Mouse (Mus musculus): Measurements from ENCODE around the gene Sh2b1.

The Sh2b1 gene

DNA sequence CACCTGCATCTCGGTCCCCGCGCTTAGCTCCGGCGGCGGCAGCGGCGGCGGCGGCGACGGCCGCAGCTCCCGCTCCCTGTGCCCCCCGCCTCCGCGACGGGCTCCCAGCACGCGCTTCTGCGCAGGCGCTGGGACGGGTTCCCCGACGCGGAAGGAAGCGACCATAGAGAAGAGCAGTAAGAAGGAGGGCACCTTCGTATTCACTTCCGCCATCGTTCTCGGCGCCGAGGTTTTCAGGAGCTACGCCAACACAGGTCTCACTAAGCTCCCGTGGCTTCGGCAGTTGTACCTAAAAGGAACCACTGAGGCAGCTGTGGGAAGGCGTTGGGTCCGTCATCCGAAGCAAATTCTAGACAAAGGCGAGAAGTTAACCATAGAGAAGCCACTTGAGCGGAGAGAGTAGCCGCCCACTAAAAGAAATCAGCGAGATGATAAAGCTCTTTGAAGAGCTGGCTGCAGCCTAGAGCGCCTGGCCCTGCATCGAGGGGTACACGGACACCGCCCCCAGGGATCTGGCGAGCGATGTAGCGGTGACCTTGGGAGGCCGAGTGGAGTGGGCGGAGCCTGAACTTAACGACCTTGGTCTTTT is at the start of gene Sh2b1:
Gene Sh2b1 (minus strand): TSS at position 432 of the 589 bp plus-strand sequence.
- under 1% methylated on average over 53 of the region's 53 CpGs for whole genome bisulfite sequencing

DNA sequence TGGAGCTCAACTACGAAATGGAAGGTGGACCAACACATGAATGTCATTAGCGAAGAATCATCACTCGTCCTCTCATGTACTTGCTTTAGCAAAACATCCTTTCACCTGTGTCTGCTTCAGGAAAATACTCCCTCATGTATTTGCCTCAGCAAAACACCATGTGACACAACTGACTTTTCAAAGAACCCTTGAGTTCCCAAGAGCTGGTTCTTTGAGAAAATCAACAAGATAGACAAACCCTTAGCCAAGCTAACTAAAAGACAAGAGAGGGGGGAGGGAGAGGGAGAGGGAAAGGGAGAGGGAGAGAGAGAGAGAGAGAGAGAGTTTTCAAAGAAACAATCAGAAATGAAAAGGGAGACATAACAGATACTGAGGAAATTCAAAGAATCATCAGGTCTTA is 48.1 kb upstream of the Sh2b1 start:
- WGBS: 78% methylated on average over 3 of the region's 3 CpGs

DNA sequence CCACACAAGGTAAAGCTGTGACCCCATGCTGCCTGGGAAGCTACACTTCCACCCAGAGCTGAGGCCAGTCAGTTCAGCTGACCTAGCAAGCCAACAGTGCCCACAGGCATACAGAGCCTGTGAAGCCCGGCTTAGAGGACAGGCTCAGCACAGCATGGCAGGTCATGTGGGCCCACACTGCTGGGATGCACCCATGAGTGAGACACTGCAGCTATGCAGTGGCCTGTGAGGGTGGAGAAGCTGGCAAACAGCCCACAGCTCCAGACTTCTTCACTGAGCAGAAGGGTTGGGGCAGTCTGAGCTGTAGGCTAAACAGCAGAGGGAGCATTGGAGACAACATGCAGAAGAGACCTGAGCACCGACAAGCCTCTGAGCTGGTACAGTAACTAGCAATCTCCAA is 44.3 kb upstream of the Sh2b1 start:
- WGBS: 50% methylated on average over 2 of the region's 2 CpGs

DNA sequence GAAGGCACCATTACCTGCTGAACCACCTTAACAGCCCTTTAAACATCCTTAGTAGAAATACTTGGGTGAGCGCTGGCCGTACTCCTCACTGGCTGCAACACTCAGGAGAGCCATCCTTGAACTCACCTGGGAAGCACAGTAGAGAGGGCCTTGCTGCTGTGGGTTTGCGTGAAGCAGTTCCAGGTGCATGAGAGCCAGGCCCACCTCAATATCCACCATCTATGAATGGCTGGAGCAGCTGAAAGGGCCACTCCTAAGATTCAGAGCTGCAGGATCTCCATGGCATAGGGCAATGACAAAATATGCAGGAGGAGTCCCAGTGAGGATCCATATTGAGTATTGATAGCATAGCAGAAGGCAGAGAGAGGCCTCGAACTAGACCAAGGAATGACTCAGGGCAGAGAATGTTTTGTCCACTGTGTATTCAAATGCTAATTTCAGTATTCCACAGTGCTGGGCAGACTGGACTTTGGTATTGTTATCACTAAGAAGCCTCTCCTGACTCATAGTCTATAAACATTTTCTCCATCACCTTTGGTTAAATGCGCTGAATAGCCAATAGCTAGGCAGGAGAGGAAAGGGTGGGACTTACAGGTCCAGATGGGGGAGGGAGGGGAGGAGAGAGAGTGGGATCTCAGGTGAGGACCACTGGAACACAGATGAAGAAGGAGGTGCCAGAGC is 43.2 kb upstream of the Sh2b1 start:
- 87% methylated on average over 5 of the region's 5 CpGs for WGBS

DNA sequence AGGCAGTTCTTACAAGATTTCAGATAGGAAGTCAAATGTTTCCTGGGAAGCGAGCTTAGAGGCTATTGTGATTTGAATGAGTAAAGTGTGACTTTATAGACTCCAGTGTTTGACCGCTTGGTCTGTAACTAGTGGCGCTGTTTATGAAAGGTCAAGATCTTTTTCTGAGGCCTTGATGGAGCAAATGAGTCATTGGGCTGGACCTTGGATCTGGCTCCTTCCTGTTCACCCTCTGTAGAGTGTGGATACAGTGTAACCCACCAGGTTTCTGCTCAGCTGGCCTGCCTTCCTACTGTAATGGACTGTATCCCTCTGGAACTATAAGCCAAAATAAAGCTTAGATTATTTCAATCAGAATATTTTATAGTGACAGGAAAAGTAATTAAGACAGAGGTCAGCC is 36.1 kb upstream of the Sh2b1 start:
- 87% methylated on average over 3 of the region's 3 CpGs for WGBS

DNA sequence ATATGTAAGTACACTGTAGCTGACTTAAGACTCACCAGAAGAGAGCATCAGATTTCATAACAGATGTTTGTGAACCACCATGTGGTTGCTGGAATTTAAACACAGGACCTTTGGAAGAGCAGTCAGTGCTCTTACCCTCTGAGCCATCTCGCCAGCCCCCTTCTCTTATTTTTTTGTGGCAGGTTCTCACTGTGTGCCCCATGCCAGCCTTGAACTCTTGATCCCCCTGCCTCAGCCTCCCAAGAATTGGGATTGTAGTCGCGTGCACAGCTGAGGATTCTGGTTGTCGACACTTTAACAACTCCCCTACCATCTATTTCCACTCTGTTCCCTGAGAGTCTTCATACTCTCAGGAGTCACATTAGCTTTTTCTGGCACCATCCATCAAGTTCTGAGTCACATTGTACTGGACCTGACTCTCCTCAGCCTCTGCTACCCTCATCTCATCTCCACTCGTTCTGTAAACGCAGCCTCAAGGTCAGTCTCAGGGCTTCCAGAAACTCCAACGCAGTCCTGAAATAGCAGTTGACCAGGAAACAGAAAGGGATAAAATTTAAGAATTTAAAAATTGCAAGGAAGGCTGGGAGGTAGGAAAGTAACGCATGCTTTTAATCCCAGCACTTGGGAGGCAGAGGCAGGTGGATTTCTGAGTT is 32.0 kb upstream of the Sh2b1 start:
- WGBS: 89% methylated on average over 8 of the region's 8 CpGs

DNA sequence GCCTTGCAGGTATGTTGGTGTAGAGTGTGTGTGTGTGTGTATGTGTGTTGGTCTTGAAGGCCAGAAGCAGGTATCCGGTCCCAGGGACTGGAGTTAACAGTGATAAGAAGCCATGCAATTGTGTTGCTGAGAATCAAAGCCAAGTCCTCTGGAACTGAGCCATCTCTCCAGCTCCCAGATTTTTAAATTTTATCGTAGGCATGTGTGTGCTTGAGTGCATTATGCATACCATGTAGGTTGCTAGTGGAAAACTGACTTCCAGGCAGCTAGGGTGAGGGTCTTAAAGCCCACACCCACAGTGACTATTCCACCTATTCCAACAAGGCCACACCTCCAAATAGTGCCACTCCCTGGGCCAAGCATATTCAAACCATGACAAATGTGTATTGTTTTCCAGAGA is 29.7 kb upstream of the Sh2b1 start:
- WGBS: 56% methylated on average over 2 of the region's 2 CpGs

DNA sequence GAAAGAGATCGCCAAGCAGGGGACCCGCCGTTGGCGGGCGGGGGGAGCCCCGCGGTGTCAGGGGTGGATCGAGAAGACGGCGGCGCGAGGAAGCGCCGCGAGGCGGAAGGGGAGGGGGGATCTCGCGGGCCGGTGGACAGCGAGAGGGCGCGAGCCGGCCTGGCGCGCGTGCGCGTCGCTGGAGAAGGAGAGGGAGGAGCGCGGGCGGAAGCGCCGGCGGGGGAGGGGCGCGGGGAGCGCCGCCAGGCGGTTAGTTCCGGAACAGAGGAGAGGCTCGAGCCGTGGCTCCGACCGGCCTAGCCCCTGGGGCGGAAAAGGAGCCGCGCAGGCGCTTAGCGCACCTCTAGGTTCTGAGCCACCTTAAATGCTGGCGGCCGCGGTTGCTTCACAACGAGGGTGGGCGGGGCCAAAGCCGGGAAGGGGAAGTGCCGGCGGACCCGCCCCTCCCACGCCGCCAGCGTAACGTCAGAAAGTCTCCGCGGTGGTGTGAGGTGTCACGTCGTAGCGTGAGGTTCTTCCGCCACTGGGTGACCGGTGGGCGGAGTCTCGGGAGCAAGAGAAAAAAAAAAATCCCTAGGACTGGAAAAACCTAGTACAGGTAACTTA is 28.2 kb upstream of the Sh2b1 start, which contains the start of gene Atxn2l:
Gene Atxn2l (minus strand): TSS at position 165 of the 606 bp plus-strand sequence.
- WGBS: under 1% methylated on average over 68 of the region's 72 CpGs

DNA sequence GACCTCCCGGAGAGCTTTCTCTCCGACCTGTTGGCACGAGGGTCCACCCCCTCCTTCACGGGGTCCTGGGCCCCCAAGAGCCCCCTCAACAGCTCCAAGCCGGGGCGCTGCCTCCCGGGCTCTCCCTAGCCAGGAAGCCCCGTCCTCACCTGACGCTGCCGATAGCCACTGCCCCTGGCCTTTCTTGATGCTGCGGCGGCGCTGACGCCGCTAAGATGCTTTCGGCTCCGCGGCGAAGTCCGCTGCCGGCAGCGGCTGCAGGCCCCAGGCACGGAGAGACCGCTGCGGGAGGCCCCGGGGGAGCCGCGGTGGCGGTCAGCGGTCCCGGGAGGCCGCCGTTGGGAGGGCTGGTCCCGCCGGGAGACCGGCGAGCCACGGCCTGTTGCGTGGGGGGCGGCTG is 27.5 kb upstream of the Sh2b1 start:
- WGBS: 1% methylated on average over 39 of the region's 40 CpGs

DNA sequence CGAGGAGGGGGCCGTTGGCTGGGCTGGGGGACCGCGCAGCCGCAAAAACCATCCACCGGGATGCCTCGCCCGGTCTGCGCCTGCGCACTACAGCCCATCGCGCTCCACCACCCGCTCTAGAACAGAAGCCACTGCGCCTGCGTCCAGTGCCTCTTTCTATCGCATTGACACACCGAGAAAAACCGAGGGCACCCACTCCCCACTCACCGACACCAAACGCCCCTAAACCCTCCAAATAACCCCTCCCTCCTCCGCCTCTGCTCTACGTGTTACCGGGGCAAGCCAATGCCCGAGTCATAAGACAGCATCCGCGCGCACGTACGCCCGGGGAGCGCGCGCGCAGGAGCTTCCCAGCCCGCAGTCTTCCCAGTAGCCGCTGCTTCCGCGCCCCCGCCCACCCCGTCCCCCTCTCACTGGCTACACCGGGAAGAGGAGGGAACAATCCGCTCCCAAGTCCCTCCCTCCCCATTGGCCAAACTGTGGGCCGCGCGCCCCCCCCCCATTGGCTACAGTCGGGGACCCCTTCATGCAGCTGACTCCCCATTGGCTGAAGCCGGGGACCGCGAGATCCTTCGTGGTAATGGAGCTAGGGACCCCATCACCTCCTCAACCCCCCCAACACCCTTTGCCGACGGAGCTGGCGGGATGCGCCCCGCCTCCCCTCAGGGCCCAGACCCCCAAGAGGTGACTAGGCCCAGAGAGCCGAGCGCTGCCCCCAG is 27.0 kb upstream of the Sh2b1 start:
- WGBS: under 1% methylated on average over 56 of the region's 57 CpGs

DNA sequence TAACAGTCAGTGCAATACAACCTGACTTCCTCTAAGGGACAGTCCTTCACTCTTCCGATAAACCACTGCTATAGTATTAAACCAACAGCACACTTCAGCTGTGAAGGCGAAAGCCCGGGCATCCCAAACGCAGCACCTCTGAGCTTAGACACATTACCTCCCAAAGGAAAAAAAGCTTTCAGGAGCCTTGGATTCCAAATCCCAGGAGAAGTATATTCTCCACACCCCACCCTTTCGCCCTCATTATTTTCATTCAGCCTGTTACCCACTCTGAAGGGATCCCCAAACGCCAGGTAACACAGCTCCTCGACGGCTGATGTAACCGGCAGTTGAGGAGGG is 26.4 kb upstream of the Sh2b1 start:
- 1% methylated on average over 9 of the region's 9 CpGs for WGBS

DNA sequence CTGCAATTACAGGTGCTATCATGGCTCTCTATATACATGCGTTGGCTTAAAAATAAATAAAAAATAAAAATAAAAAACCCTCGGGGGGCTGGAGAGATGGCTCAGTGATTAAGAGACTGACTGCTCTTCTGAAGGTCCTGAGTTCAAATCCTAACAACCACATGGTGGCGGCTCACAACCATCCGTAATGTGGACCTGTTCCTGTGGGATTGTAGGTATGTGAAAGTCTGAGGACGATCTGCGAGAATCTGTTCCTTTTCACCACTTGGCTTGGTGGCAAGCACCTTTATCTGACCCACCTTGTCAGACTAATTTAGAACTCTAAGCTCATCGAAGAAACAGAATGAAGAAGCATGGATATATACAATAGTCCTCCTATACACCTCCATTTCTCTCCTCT is 24.2 kb upstream of the Sh2b1 start:
- WGBS: 91% methylated on average over 7 of the region's 7 CpGs

DNA sequence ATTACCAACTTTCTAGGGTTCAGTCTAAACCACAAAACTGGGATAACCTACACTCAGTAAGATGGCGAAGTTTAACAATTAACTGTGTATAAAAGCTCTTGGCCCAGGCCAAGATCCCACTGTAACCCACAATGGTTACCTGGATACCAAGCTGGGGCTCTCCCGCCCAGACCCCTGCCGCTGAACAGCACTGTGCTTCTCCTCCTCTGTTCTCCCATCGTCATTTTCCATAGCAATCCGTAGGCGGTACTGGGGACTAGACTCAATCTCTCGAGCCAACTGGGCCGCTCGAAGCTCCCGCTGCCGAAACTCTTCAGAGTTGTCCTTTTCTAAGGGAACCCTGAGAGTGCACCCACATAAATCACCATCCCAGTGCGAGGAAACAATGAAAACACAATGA is 22.7 kb upstream of the Sh2b1 start:
- WGBS: 75% methylated on average over 12 of the region's 12 CpGs

DNA sequence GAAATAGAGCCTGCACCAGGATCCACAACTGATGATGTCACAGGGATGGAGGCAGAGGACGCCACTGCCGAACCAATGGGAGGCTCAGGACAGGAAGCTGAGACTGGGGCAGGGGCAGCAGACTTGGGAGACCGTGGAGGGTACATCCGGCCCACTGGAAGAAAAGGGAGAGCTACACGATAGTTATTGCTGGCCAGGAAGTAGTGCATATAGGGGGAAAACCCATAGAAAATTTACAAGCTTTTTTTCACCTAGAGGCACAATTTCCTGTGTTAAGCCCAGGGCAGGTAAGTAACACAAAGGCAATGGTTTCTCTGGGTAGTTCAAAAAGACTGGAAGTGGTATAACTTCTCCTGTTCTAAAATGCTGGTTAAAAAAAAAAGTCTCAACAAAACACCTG is 21.3 kb upstream of the Sh2b1 start:
- WGBS: 86% methylated on average over 5 of the region's 5 CpGs

DNA sequence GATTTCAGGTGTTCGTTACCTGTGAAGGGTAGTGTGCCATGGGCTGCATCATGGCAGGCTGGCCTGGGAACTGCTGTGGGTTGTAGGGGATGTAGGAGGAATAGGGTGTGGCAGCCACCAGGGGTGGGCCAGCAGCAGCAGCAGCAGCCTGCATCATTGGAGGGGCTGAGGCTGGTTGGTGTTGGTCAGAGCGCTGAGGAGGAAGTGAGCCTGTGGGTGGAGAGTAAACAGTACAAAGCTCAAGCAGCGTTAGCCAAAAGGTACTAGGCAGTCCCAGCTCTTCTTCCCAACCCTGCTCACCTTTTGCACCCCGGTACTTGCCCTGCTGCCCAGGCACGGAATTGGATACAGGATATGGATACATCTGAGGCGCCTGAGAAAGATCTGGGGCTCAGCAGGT is 18.9 kb upstream of the Sh2b1 start:
- WGBS: 82% methylated on average over 6 of the region's 6 CpGs

DNA sequence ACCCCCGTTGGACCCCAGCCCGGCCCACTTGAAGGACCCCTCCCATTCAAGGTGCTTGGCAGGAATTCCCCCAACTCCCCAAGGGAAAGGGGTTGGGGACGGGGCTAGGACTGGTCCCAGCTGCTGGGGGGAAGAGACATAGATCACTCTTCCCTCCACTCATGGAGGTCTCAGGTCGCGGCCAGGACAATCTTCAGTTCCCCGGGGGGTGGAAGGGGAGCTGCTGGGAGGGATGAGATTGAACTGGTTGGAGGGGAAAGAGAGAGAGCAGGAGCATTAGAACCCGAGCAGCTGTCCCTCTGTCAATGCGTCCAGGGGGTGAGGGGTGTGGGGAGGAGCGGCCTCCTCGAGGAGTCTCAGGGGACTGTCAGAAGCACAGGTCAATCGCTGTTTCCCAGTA is 16.7 kb upstream of the Sh2b1 start:
- 57% methylated on average over 11 of the region's 11 CpGs for WGBS

DNA sequence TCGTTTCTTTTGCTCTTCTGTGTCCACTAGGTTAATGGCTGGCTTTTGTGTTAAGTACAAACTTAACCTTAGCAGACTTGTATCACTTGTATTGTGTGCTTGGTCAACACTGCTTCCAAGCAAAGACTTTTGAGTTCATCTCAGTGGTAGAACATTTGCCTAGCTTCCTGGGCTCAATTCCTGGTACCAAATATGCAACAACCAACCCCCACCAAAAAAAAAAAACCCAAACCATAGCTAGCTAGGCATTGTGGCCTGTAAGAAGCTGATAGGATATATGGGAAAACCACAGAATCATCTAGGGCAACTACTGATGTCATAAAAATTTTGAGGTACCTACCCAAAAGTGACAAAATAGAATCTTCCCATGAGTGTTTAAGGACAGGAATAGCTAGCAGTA is 15.8 kb upstream of the Sh2b1 start:
- 61% methylated on average over 1 of the region's 1 CpGs for WGBS

DNA sequence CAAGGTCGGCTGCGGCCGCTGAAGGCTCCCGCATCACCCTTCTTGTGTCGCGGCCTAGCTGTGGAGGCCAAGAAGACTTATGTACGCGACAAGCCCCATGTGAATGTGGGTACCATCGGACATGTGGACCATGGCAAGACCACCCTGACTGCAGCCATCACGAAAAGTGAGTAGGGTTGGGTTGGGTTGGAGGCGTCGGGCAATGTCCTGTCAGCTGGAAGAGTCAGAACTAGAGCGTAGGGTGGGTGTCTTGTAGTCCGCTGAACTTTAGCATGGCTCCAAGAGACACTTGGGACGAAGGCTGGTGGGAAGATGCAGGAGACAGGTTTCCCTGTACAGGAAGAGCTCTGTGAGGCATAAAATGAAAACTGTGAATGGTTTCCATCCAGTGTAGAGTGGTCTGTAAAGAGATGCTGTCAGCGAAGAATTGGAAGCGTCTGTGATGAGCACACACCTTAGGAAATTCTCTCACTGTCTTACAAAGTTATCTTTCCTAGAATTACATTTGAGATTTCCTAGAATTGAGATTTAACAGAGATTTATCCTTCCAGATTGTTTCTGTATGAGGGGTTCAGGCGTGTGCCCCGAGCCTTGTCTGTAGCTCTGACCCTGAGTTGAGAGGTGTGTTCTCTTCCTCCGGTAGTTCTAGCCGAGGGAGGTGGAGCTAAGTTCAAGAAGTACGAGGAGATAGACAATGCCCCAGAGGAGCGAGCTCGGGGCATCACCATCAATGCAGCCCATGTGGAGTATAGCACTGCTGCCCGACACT is 12.6 kb upstream of the Sh2b1 start:
- WGBS: 13% methylated on average over 25 of the region's 25 CpGs

DNA sequence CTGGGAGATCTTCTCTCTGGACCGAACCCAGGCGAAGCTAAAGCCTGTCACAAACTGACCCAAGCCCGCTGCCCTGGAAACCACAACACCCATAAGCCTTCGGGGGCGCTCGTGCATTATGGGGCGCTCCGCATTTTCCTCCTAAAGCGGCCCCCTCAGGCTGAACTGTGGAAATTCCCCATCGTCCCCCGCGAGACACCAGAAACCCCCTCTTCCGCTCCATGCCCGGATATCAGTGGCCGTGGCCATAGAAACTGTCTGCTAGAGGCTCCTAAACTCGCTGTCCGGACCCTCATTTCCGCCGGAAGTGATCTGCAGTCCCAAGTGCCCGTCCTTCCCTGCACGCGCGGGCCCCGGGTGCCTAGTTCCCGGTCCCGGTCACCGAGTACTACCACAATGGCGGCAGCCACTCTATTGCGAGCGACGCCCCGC is 11.8 kb upstream of the Sh2b1 start, which contains the start of gene Tufm:
Gene Tufm (plus strand): TSS at position 310 of the 432 bp plus-strand sequence.
- 1% methylated on average over 32 of the region's 32 CpGs for WGBS

DNA sequence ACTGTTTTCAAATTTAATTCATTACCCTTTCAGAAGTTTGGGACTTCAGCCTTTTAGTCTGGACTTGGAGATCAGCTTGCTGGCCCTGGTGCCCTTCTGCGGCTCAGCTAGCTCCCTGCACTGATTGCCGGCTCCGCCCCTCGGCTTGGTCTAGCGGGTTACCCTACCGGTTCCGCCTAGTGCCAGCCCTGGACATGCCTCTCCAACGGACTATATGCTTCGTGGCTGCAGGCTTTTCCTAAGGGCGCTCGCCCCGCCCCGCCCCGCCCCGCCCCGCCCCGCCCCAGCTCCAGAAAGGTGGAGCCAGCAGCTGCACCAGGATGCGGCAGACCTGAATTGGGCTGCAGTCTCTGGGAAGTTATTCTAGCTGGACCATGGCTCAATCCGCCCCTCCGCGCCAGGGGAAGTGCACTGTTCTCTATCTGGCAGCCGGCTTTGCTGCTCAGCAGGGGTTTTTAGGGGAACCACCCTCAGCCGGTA is 7.2 kb upstream of the Sh2b1 start:
- WGBS: under 1% methylated on average over 23 of the region's 23 CpGs

DNA sequence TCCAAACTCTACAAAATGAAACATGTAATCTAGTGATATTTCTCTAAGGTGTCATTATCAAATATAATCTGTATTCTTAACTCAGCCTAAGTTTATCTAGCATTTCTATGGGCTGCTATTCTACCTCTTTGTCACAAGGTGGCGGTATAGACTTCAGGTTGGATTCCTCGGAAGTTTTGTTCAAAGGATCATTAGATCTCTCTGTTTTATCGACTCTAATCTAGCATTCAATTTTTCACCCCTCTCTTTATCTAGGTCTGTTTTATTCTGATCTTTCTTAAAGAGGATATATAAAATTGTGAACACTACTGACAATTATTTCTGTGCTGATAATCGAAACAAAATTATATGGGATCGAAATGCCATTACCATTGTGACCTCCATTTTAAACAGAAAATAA is 6.5 kb upstream of the Sh2b1 start:
- 23% methylated on average over 5 of the region's 5 CpGs for WGBS

All from cerebral cortex, adult 2 months (tissue).